Mouse (Mus musculus): ENCODE measurements around the gene Cpa1.

- TF ChIP-seq CTCF (IDR thresholded peaks at IDR 0.05; ENCODE audit: low read depth) (no peak), EP300 (optimal IDR thresholded peaks at IDR 0.05) (no peak)
Measured at GRCm38 (mm10) chr6:30671696-30672095, 32.7 kb downstream of the Cpa1 start.
